Mouse (Mus musculus) forebrain, embryonic 10.5 days (tissue): ENCODE data around the gene Trmt11. TPM values are rescaled to one million over a fixed set of nuclear protein-coding genes. Genes with fewer than 3 reads are reported as not detected.
"Not testable (repeated sequence)": the region's sequence is repeated elsewhere in the genome, so short reads cannot be mapped to it uniquely, and the experiment has no call there.

ENCODE experiments used
- DNase-seq: peaks from one replicate; pipeline ENCODE4 v3.0.0-alpha.2; 2017; ENCODE audit warnings: low spot score; ENCODE audit errors: extremely low spot score
- H3K27ac ChIP-seq: fragments of 300-500 bp; sonication (generic); 2 replicates; pipeline ENCODE4 v1.5.1; 2016; ENCODE audit warnings: mild to moderate bottlenecking
- H3K27me3 ChIP-seq: fragments of 300-500 bp; sonication (generic); 2 replicates; pipeline ENCODE4 v1.6.1; 2016; ENCODE audit warnings: mild to moderate bottlenecking; ENCODE audit not compliant: poor library complexity, severe bottlenecking
- H3K36me3 ChIP-seq: fragments of 300-500 bp; sonication (generic); replicated peaks from 2 replicates; pipeline ENCODE4 v1.6.1; 2016; ENCODE audit warnings: mild to moderate bottlenecking, moderate library complexity
- H3K4me1 ChIP-seq: fragments of 300-500 bp; sonication (generic); 2 replicates; pipeline ENCODE4 v1.6.1; 2016
- H3K4me3 ChIP-seq: fragments of 300-500 bp; sonication (generic); 2 replicates; pipeline ENCODE4 v1.5.1; 2016; ENCODE audit warnings: mild to moderate bottlenecking, moderate library complexity
- H3K9me3 ChIP-seq: fragments of 300-500 bp; sonication (generic); 2 replicates; pipeline ENCODE4 v1.6.1; 2016; ENCODE audit warnings: mild to moderate bottlenecking, moderate library complexity
- WGBS: fragments of 180-500 bp; shearing (Covaris S2); methylation state at CpG from one replicate; pipeline ENCODE4 v1.1.7; 2016; 5-methylcytosine and 5-hydroxymethylcytosine counted together
- polyA plus RNA-seq: library from polyadenylated mRNA; unstranded; fragments of >200 nt; fragmentation: Nextera tagmentation; extraction: Ambion mirVana; gene quantifications from 2 replicates; pipeline ENCODE4 v1.2.1, GENCODE M21; 2016

Trmt11 gene
- polyA plus RNA-seq = 36.3 and 38.2 TPM in 2 replicates

GRCm38 (mm10) chr10:30600542-30600966 is at the start of gene Trmt11:
Gene Trmt11 (minus strand): TSS chr10:30600749.
- 0% methylated on average over 28 of the region's 28 CpGs for WGBS
- no peaks in the 10 kb centered on the region for H3K9me3 ChIP-seq

DNA sequence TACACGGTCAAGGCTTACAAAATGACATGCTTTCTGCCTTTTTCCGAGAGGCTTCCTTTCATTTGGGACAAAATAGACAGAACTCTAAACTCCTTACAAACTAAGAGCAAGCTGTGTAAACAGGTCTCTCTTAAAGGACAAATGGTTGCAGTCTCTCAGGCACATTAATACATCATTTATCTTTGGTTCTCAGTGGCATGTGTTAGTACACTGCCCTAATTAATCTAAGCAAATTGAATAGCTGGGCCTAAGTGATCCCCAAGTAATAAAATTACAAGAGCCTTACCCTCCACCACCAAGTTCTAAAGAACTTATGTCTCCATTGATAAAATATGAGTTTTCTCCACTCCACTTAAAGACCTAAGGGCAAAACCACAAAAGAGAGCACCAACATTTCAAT is 47.1 kb upstream of the Trmt11 start:
- H3K4me3 ChIP-seq = no peak overlapping the region
- peaks cover 18% of the 10 kb centered on the region for H3K36me3 ChIP-seq
- H3K27ac ChIP-seq = no peak overlapping the region
- no peaks in the 10 kb centered on the region for H3K4me1 ChIP-seq
- 59% methylated on average over 2 of the region's 2 CpGs for WGBS
- H3K9me3 ChIP-seq = no peaks in the 10 kb centered on the region
- no peaks in the 10 kb centered on the region for H3K27me3 ChIP-seq
- no peak for DNase-seq

More at GRCm38 (mm10) chr10:30600542-30600966, at the start of gene Trmt11:
- Histone ChIP-seq H3K4me1 (peaks cover 21% of the 10 kb centered on the region), H3K36me3 (peaks cover 25% of the 10 kb centered on the region), H3K27me3 (no peaks in the 10 kb centered on the region), H3K4me3 (peak within 1 kb of the TSS; percentile 84), H3K27ac (peak within 1 kb of the TSS; percentile 97)
- peak; percentile 91 for DNase-seq

DNA sequence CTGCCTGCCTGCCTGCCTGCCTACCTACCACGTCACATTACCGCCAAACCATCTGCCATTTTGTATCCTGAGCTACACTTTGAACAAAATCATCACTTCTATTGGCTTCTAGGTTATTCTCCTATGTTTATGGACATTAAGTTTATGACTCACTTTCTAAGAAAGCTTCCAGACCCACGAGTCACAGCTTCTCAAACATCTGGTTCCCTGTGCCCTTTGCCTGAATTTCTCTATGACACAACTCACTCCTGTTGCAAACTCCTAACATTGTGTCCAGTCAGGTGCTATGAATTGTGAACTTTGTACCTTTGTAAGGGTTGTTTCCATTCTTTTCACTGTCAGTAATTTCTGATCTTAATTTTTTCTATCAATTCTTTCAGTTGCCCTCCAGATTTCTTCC is 37.7 kb upstream of the Trmt11 start:
- no peaks in the 10 kb centered on the region for H3K9me3 ChIP-seq
- H3K4me3 ChIP-seq = no peak overlapping the region
- no peaks in the 10 kb centered on the region for H3K4me1 ChIP-seq
- no peak overlapping the region for H3K27ac ChIP-seq
- 80% methylated on average over 3 of the region's 3 CpGs for WGBS
- no peaks in the 10 kb centered on the region for H3K36me3 ChIP-seq
- no peaks in the 10 kb centered on the region for H3K27me3 ChIP-seq
- DNase-seq = no peak

- not testable (repeated sequence) for DNase-seq, H3K27me3 ChIP-seq, H3K36me3 ChIP-seq, H3K4me1 ChIP-seq, H3K9me3 ChIP-seq, H3K4me3 ChIP-seq, H3K27ac ChIP-seq
- 77% methylated on average over 1 of the region's 1 CpGs for WGBS
These were observed 36.1 kb upstream of the Trmt11 start for GRCm38 (mm10) chr10:30636474-30637154.

- no peaks in the 10 kb centered on the region for H3K27me3 ChIP-seq
- no peaks in the 10 kb centered on the region for H3K9me3 ChIP-seq
- no peak for DNase-seq
- H3K36me3 ChIP-seq = no peaks in the 10 kb centered on the region
- no peak overlapping the region for H3K4me3 ChIP-seq
- H3K4me1 ChIP-seq = no peaks in the 10 kb centered on the region
- H3K27ac ChIP-seq = no peak overlapping the region
- WGBS = 100% methylated on average over 1 of the region's 1 CpGs
These were observed 32.2 kb upstream of the Trmt11 start for GRCm38 (mm10) chr10:30632718-30633117.

DNA sequence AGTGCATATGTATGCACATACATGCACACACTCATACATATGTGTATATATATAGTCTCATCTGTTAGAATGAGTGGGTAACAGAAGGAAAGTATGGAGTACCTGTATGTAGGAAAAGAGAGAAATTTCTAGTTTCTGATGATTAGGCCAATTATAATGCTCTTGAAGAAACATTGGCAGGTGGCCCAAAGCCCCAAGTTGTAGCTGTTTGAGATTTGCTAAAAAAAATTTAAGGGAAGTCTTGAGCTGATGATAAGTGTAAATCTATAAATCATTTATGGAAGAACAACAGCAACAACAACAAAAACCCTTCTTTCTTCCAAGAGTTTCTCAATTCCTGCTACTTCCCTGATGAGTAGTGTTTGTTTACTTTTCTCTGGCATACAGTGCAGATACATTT is 29.4 kb upstream of the Trmt11 start:
- no peaks in the 10 kb centered on the region for H3K27me3 ChIP-seq

GRCm38 (mm10) chr10:30629513-30629912 is 29.0 kb upstream of the Trmt11 start, which contains the start of gene Hint3:
Gene Hint3 (minus strand): TSS chr10:30629632.
- H3K27ac ChIP-seq = no peak within 1 kb of the TSS
- no peaks in the 10 kb centered on the region for H3K4me1 ChIP-seq
- DNase-seq = no peak
- no peaks in the 10 kb centered on the region for H3K36me3 ChIP-seq
- 85% methylated on average over 3 of the region's 3 CpGs for WGBS
- no peaks in the 10 kb centered on the region for H3K9me3 ChIP-seq
- no peaks in the 10 kb centered on the region for H3K27me3 ChIP-seq
- H3K4me3 ChIP-seq = no peak within 1 kb of the TSS

More for the DNA sequence above, 29.4 kb upstream of the Trmt11 start:
- no peak overlapping the region for H3K4me3 ChIP-seq
- no peak for DNase-seq
- no peaks in the 10 kb centered on the region for H3K9me3 ChIP-seq
- H3K27ac ChIP-seq = no peak overlapping the region
- H3K4me1 ChIP-seq = no peaks in the 10 kb centered on the region
- H3K36me3 ChIP-seq = no peaks in the 10 kb centered on the region

DNA sequence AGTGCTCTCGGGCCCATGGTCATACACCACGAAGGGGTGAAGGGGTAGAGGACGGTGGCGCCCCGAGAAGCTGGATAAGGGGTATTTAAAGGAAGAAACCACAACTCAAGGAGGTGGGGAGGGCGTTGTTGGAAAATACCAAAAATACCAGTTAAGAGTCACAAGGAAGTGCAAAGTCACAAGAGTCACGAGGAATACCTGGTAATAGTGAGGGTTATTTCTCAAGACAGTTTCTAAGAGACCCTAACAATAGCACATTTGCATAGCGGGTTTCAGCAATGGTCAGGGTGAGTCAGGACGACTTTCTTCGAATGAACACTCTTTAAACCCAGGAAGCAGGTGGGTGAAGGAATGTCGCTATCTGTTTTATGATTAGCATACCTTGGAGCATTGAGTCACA is 27.9 kb upstream of the Trmt11 start:
- not testable (repeated sequence) for DNase-seq, H3K9me3 ChIP-seq, H3K27ac ChIP-seq, H3K4me1 ChIP-seq, H3K36me3 ChIP-seq, H3K27me3 ChIP-seq, H3K4me3 ChIP-seq
- WGBS = 93% methylated on average over 11 of the region's 11 CpGs

- H3K27me3 ChIP-seq = no peaks in the 10 kb centered on the region
- no peak overlapping the region for H3K27ac ChIP-seq
- H3K4me1 ChIP-seq = no peaks in the 10 kb centered on the region
- no peak overlapping the region for H3K4me3 ChIP-seq
- no peaks in the 10 kb centered on the region for H3K9me3 ChIP-seq
- 27% methylated on average over 1 of the region's 1 CpGs for WGBS
- H3K36me3 ChIP-seq = no peaks in the 10 kb centered on the region
- no peak for DNase-seq
These were observed 27.0 kb upstream of the Trmt11 start for GRCm38 (mm10) chr10:30627548-30627947.

- Histone ChIP-seq H3K27me3 (no peaks in the 10 kb centered on the region), H3K4me1 (no peaks in the 10 kb centered on the region), H3K27ac (no peak overlapping the region), H3K36me3 (no peaks in the 10 kb centered on the region), H3K9me3 (no peaks in the 10 kb centered on the region), H3K4me3 (no peak overlapping the region)
- 74% methylated on average over 5 of the region's 5 CpGs for WGBS
- no peak for DNase-seq
These were observed 23.8 kb upstream of the Trmt11 start for GRCm38 (mm10) chr10:30624161-30625019.

DNA sequence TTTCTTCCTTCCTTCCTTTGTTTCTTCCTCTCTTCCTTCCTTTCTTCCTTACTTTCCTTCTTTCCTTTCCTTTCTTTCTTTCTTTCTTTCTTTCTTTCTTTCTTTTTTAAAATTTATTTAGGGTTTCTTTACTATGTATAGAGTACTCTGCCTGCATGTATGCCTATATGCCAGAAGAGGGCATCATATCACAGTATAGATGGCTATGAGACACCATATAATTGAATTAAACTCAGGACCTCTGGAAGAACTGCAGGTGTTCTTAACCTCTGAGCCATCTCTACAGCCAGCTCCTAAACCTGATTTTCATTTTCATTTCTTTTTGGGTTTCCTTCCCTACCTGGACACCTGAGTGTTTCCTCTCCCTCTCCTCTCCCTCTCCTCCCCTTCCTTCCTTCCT is 22.4 kb upstream of the Trmt11 start:
- DNase-seq = no peak
- H3K36me3 ChIP-seq = no peaks in the 10 kb centered on the region
- H3K4me3 ChIP-seq = no peak overlapping the region
- H3K9me3 ChIP-seq = no peaks in the 10 kb centered on the region
- H3K4me1 ChIP-seq = peaks cover 5% of the 10 kb centered on the region
- H3K27ac ChIP-seq = no peak overlapping the region
- no peaks in the 10 kb centered on the region for H3K27me3 ChIP-seq

GRCm38 (mm10) chr10:30618918-30619210 is 18.3 kb upstream of the Trmt11 start:
- WGBS = 45% methylated on average over 3 of the region's 3 CpGs
- no peaks in the 10 kb centered on the region for H3K36me3 ChIP-seq
- H3K27me3 ChIP-seq = no peaks in the 10 kb centered on the region
- H3K4me3 ChIP-seq = peak overlapping the region; percentile 63
- no peaks in the 10 kb centered on the region for H3K9me3 ChIP-seq
- H3K4me1 ChIP-seq = peaks cover 15% of the 10 kb centered on the region
- peak overlapping the region; percentile 92 for H3K27ac ChIP-seq
- no peak for DNase-seq
